Mouse (Mus musculus): ENCODE results near the gene AC161166.1. TPM values are rescaled to one million over a fixed set of nuclear protein-coding genes. Genes with fewer than 3 reads are reported as not detected.
"Not testable (repeated sequence)": the region's sequence is repeated elsewhere in the genome, so short reads cannot be mapped to it uniquely, and the experiment has no call there.

Gene AC161166.1
- polyA plus RNA-seq, 1 experiment from 2014 or later: 0.21 TPM

DNA sequence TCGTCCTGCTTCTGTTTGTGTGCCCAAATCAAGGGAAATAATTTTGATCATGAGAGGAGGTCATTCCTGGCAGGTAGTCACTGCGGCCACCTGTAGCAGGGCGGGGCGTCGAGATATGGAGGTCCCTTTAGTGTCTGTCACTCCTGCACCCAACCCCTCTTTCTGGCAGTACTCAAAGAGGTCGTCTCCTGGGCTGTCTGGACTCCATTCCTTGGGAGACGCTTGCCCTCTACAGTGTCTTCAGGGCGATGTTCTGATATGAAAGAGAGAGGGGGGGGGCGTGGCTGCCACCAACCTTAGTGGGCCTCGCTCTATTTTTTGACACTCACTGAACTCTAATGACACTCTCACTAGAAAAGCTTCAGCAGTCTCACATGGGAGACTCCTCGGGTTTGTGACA lies 17.3 kb upstream of the AC161166.1 start:
- in situ Hi-C loops (cut with MboI; ENCODE audit: low pct_unique_long_range_greater_than_20kb): no loop called here
- no peak for TF ChIP-seq CTCF (IDR thresholded peaks at IDR 0.05)
- ATAC-seq (no peak), DNase-seq (ENCODE audit: low read depth, low spot score) (no peak)
- H3K27me3 ChIP-seq: no peaks in the 10 kb centered on the region
- POLR2A ChIA-PET: interaction anchor here (1.2 to 2.6 kb wide), 3 partner anchors 11 to 19 kb away, joined by 3 to 15 read pairs (median 7); partner anchors contain the start of genes Pinlyp and Xrcc1
- CTCF ChIA-PET: interaction anchor here (1.4 to 3.0 kb wide), 3 partner anchors 18 to 56 kb away, joined by 5 to 32 read pairs (median 10); partner anchors contain the start of genes Pinlyp, Xrcc1 and Zfp428

DNA sequence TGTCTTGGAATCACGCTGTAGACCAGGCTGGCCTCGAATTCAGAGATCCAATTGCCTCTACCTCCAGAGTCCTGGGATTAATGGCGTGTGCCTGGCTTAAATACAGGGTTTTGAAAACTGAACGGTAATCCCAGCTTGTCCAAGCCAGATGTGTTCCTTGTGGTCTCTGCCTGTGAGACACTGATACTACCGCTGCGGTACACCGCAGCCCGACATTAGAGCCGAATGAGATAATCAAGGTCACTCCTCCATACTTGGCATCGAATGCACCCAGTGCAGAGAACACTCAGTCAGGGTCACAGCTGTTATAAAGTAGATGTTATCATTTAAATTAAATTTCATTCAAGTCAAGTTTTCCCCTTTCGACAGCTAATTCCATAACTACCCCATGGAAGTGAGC lies 16.6 kb upstream of the AC161166.1 start:
- no peak for TF ChIP-seq CTCF (IDR thresholded peaks at IDR 0.05)
- DNase-seq (ENCODE audit: low read depth, low spot score) (no peak), ATAC-seq (no peak)
- H3K27me3 ChIP-seq: no peaks in the 10 kb centered on the region
- POLR2A ChIA-PET: interaction anchor here (0.6 kb wide), 1 partner anchor 44 kb away, joined by 4 read pairs; no protein-coding TSS in a partner anchor
- in situ Hi-C loops (cut with MboI; ENCODE audit: low pct_unique_long_range_greater_than_20kb): no loop called here
- CTCF ChIA-PET: no interaction called here

DNA sequence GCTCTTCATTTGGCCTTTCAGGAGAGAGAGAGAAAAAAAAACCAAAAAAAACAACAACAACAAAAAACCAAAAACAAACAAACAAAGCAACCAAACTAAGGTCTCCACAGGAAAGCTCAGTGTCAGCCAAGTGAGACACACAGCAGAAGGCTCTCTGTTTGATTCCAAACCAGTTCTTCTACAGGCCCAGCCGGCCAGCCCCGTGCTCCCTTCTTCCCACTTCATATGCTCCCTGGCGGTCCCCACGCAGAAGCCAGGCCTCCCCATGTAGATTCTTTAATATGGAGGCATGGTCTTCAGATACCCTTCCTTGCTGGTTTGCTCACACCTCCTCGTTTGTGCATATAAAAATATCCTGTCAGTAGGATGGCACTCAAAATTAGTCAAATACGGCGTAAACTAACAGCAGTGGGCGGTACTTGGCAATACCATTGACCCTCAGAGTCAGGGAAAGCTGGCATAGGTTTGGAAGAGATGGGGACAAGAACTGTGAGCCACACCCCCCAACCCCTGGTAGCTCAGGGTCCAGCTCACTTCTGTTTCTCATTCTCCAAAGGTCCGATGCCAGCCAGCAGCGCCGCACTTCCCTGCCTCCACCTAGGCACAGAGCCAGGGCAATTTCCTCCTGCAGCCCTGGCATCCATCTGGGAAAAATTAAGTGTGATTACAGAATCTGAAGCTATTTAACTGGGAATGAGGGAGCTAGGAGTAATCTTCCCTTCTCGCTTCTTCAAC lies 13.6 kb upstream of the AC161166.1 start:
- no peaks in the 10 kb centered on the region for H3K27me3 ChIP-seq
- TF ChIP-seq CTCF (IDR thresholded peaks at IDR 0.05): no peak
- in situ Hi-C loops (cut with MboI; ENCODE audit: low pct_unique_long_range_greater_than_20kb): no loop called here
- DNase-seq (ENCODE audit: low read depth, low spot score): no peak
- ChIA-PET CTCF (interaction anchor here (0.9 to 1.8 kb wide), 4 partner anchors 12 to 118 kb away, joined by 3 to 4 read pairs (median 4); no protein-coding TSS in a partner anchor), POLR2A (interaction anchor here (1.2 kb wide), 1 partner anchor 18 kb away, joined by 5 read pairs; the partner anchor contains the start of gene Zfp428)
- ATAC-seq: no peak

DNA sequence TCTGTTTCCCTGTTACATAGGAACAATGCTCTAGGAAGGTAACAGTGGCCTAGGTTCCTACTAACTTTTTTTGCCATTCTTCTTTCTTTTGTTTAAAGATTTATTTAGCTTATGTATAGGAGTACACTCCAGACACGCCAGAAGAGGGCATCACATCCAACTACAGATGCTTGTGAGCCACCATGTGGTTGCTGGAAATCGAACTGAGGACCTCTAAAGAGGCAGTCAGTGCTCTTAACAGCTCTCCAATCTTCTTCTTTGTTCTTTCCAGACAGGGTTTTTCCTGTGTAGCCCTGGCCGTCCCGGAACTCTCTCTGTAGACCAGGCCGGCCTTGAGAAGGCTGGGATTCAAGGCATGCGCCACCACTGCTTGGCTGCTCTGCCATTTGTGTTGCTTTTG lies 12.7 kb upstream of the AC161166.1 start:
- in situ Hi-C loops (cut with MboI; ENCODE audit: low pct_unique_long_range_greater_than_20kb): no loop called here
- ChIA-PET POLR2A (no interaction called here), CTCF (interaction anchor here (0.9 to 1.1 kb wide), 5 partner anchors 13 to 118 kb away, joined by 3 to 4 read pairs (median 3); partner anchors contain the start of genes Pinlyp and Xrcc1)
- H3K27me3 ChIP-seq: no peaks in the 10 kb centered on the region
- no peak for TF ChIP-seq CTCF (IDR thresholded peaks at IDR 0.05)
- ATAC-seq: no peak
- DNase-seq (ENCODE audit: low read depth, low spot score): no peak

DNA sequence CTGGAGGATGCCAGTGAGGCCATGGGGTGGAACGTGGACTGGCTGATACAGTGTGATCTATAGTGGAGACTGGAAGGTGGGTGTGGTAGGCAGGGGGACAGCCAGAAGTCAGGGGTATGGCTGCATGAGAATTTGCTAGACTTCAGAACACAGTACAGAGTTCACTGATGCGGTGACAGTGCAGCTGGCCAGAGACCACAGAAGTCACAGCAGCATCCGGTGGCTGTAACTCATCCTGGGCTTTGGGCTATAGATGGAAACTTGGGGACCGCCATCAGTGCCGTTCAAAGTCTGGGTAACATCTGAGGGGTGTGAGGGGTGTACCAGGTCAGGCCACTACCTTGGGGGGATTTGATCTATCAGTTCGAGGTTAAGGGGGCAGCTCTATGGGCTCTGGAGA lies 11.5 kb upstream of the AC161166.1 start:
- in situ Hi-C loops (cut with MboI; ENCODE audit: low pct_unique_long_range_greater_than_20kb): no loop called here
- ATAC-seq (peak; percentile 42), DNase-seq (ENCODE audit: low read depth, low spot score) (no peak)
- ChIA-PET POLR2A (interaction anchor here (1.3 kb wide), 1 partner anchor 19 kb away, joined by 3 read pairs; no protein-coding TSS in a partner anchor), CTCF (interaction anchor here (1.0 kb wide), 2 partner anchors 10 to 14 kb away, joined by 3 read pairs; no protein-coding TSS in a partner anchor)
- no peaks in the 10 kb centered on the region for H3K27me3 ChIP-seq
- no peak for TF ChIP-seq CTCF (IDR thresholded peaks at IDR 0.05)

DNA sequence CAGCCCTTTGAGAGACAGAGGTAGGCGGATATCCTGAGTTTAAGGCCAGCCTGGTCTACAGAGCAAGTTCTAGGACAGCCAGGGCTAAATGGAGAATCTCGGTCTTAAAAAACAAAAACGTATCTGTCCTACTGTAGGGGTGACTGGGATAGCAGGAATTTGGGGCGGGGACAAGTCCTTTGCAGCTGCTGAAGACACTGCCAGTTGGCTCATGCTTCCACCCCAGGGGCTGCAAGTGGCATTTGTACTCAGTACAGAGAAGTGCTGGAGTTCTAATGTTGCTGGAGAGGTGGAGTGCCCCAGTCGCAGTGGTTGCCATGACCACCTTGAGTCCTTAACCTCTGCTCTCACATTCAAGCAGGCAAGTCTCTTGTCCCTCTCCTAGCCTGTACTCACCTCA lies 10.6 kb upstream of the AC161166.1 start:
- CTCF ChIA-PET: interaction anchor here (1.0 kb wide), 1 partner anchor 9 kb away, joined by 3 read pairs; no protein-coding TSS in a partner anchor

DNA sequence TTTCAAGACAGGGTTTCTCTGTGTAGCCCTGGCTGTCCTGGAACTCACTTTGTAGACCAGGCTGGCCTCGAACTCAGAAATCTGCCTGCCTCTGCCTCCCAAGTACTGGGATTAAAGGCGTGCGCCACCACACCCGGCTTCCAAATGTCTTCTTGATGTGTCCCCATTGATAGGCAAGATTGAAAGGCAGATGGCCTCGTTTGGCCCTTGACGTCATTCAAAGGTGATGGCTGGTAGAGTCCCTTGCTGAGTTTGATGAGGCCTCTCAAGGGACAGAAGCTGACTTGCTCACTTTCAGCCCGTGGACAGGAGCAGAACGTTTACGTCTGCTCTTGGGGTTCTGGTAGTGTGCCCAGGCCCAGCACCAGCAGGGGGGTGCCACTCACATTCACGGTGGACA lies 7.8 kb upstream of the AC161166.1 start:
- CTCF ChIA-PET; ATAC-seq; POLR2A ChIA-PET; in situ Hi-C loops (cut with MboI; ENCODE audit: low pct_unique_long_range_greater_than_20kb); DNase-seq (ENCODE audit: low read depth, low spot score); H3K27me3 ChIP-seq: not testable (repeated sequence)

More for the DNA sequence above, 10.6 kb upstream of the AC161166.1 start:
- H3K27me3 ChIP-seq: no peaks in the 10 kb centered on the region
- ATAC-seq (no peak), DNase-seq (ENCODE audit: low read depth, low spot score) (no peak)
- in situ Hi-C loops (cut with MboI; ENCODE audit: low pct_unique_long_range_greater_than_20kb): no loop called here
- POLR2A ChIA-PET: interaction anchor here (1.3 kb wide), 1 partner anchor 18 kb away, joined by 3 read pairs; no protein-coding TSS in a partner anchor
- TF ChIP-seq CTCF (IDR thresholded peaks at IDR 0.05): no peak

DNA sequence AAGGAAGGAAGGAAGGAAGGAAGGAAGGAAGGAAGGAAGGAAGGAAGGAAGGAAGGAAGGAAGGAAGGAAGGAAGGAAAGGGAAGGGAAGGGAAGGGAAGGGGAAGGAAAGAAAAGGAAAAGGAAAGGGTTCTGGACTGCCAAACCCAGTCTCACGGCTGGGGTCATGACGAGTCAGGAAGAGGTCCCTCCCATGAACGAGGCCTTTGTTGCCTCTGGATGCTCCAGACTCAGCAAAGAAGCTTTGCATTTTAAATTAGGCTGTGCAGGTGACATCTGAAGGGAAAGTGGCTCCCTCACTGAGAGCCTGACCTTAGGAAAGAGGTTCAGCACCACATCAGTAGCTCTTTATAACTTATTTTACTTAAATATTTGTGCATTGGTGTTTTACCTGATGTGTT lies 6.9 kb upstream of the AC161166.1 start:
- in situ Hi-C loops (cut with MboI; ENCODE audit: low pct_unique_long_range_greater_than_20kb): no loop called here
- ATAC-seq: no peak
- H3K27me3 ChIP-seq: no peaks in the 10 kb centered on the region
- no peak for TF ChIP-seq CTCF (IDR thresholded peaks at IDR 0.05)
- ChIA-PET CTCF (no interaction called here), POLR2A (interaction anchor here (0.7 to 1.9 kb wide), 2 partner anchors 12 to 13 kb away, joined by 3 to 8 read pairs; partner anchors contain the start of gene Zfp428)
- no peak for DNase-seq (ENCODE audit: low read depth, low spot score)

DNA sequence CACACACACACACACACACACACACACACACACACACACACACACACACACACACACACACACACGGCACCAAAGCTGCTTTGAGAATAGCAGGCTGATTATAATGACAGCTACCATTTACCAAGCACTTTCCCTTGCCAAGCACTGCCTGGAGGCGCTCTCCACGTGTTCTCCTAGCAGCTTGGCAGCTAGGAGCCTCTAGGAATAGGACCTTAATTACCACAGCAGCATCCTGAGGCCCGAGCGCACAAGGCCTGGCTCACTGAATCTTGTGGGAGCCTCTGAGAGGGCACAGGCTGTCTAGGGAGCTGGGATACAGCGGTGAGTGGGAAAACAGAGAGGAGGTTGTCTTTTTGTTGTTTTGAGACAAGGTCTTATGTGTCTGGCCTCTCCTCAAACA lies 5.4 kb upstream of the AC161166.1 start:
- H3K27me3 ChIP-seq: no peaks in the 10 kb centered on the region
- no peak for TF ChIP-seq CTCF (IDR thresholded peaks at IDR 0.05)
- in situ Hi-C loops (cut with MboI; ENCODE audit: low pct_unique_long_range_greater_than_20kb): no loop called here
- CTCF ChIA-PET: interaction anchor here (1.5 to 1.8 kb wide), 2 partner anchors 9 to 44 kb away, joined by 5 to 7 read pairs; no protein-coding TSS in a partner anchor
- POLR2A ChIA-PET: interaction anchor here (1.9 kb wide), 1 partner anchor 10 kb away, joined by 8 read pairs; the partner anchor contains the start of gene Zfp428
- no peak for ATAC-seq
- DNase-seq (ENCODE audit: low read depth, low spot score): no peak

DNA sequence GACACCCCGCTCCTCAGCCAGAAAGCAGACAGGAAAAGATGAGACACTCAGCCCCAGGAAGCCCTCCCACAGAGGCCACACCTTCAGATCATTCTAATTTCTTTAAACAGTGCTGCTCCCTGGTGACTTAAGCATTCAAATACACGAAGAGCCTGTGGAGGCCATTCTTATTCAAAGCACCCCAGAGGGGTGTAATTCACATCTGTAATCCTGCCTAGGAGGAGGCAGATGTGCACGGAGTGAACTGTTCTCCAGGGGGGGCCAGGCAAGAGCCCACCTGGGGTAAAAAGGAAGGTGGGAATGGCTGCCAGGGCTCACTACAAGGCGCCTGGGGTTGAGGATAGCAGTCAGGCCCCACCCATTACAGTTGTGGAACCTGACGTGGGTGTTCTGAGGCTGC lies 4.8 kb upstream of the AC161166.1 start:
- no peak for DNase-seq (ENCODE audit: low read depth, low spot score)
- ATAC-seq: no peak
- ChIA-PET POLR2A (interaction anchor here (1.9 kb wide), 1 partner anchor 9 kb away, joined by 8 read pairs; the partner anchor contains the start of gene Zfp428), CTCF (interaction anchor here (1.5 to 1.8 kb wide), 2 partner anchors 9 to 43 kb away, joined by 5 to 7 read pairs; no protein-coding TSS in a partner anchor)
- in situ Hi-C loops (cut with MboI; ENCODE audit: low pct_unique_long_range_greater_than_20kb): no loop called here
- no peaks in the 10 kb centered on the region for H3K27me3 ChIP-seq
- TF ChIP-seq CTCF (IDR thresholded peaks at IDR 0.05): no peak

DNA sequence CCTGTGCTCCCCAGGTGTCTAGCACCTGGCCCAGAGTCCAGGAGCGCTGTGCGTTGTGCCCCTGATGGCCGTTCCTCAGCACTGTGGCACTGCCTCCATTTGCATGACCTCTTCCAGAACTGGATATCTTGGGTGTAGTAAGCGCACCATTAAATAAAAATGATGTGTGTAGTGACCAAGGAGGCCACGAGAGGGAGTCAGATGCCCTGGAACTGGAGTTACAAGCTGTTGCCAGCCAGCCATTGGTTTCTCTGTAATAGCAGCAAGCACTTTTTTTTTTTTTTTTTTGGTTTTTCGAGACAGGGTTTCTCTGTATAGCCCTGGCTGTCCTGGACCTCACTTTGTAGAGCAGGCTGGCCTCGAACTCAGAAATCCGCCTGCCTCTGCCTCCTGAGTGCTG lies 4.1 kb upstream of the AC161166.1 start:
- in situ Hi-C loops (cut with MboI; ENCODE audit: low pct_unique_long_range_greater_than_20kb); DNase-seq (ENCODE audit: low read depth, low spot score); ATAC-seq; H3K27me3 ChIP-seq: not testable (repeated sequence)
- ChIA-PET POLR2A (interaction anchor here (1.1 kb wide), 1 partner anchor 9 kb away, joined by 3 read pairs; no protein-coding TSS in a partner anchor), CTCF (interaction anchor here (1.5 kb wide), 1 partner anchor 42 kb away, joined by 5 read pairs; no protein-coding TSS in a partner anchor)

Data from Patski (cell line).